Mouse (Mus musculus) thymus, adult 2 months (tissue): Measurements from ENCODE around the gene Gm11758. TPM values are rescaled to one million over a fixed set of nuclear protein-coding genes. Genes with fewer than 3 reads are reported as not detected.
"Not testable (repeated sequence)": the region's sequence is repeated elsewhere in the genome, so short reads cannot be mapped to it uniquely, and the experiment has no call there.

Experiments used
- DNase-seq: peaks from one replicate; pipeline ENCODE4 v3.0.0; 2021
- H3K27ac ChIP-seq: fragments of 200-500 bp; 2 replicates; pipeline ENCODE4 v1.5.1; 2012; ENCODE audit warnings: low read length, control low read depth; ENCODE audit not compliant: control insufficient read depth, insufficient read depth
- H3K27me3 ChIP-seq: fragments of 200-500 bp; 2 replicates; pipeline ENCODE4 v1.6.1; 2012; ENCODE audit warnings: mild to moderate bottlenecking, low read length, moderate library complexity, mixed read lengths; ENCODE audit not compliant: control insufficient read depth, insufficient read depth
- H3K36me3 ChIP-seq: fragments of 200-500 bp; 2 replicates; pipeline ENCODE4 v1.6.1; 2012; ENCODE audit warnings: mild to moderate bottlenecking, low read length, moderate library complexity; ENCODE audit not compliant: control insufficient read depth, insufficient read depth
- H3K4me1 ChIP-seq: fragments of 200-500 bp; replicated peaks from 2 replicates; pipeline ENCODE4 v1.6.1; 2012; ENCODE audit warnings: low read length; ENCODE audit not compliant: control insufficient read depth, insufficient read depth
- H3K4me3 ChIP-seq: fragments of 200-500 bp; 2 replicates; pipeline ENCODE4 v1.5.1; 2012; ENCODE audit warnings: mild to moderate bottlenecking, low read length, control low read depth, moderate library complexity; ENCODE audit not compliant: control insufficient read depth, insufficient read depth
- CTCF ChIP-seq: fragments of 200-500 bp; IDR thresholded peaks from 2 replicates; pipeline ENCODE4 v1.5.1; 2012; ENCODE audit warnings: mild to moderate bottlenecking, control low read depth, low read length, moderate library complexity, borderline replicate concordance; ENCODE audit not compliant: control insufficient read depth, poor library complexity, insufficient read depth; ENCODE audit errors: extremely low read depth
- POLR2A ChIP-seq: fragments of 200-500 bp; IDR thresholded peaks from 2 replicates; pipeline ENCODE4 v1.6.1; 2012; ENCODE audit warnings: mild to moderate bottlenecking, low read length, control low read depth, moderate library complexity; ENCODE audit not compliant: control insufficient read depth, poor library complexity, insufficient read depth; ENCODE audit errors: extremely low read depth
- WGBS: fragments of 180-500 bp; shearing (Covaris S2); methylation state at CpG from one replicate; pipeline ENCODE4 v1.1.7; 2018; 5-methylcytosine and 5-hydroxymethylcytosine counted together
- polyA plus RNA-seq: library from polyadenylated mRNA; depleted of rRNA; stranded (reverse); fragments of >200 nt; gene quantifications from 2 replicates; pipeline ENCODE4 v1.2.3, GENCODE M21; 2012; rRNA removed

Gm11758 gene
- not detected in 2 replicates for polyA plus RNA-seq

DNA sequence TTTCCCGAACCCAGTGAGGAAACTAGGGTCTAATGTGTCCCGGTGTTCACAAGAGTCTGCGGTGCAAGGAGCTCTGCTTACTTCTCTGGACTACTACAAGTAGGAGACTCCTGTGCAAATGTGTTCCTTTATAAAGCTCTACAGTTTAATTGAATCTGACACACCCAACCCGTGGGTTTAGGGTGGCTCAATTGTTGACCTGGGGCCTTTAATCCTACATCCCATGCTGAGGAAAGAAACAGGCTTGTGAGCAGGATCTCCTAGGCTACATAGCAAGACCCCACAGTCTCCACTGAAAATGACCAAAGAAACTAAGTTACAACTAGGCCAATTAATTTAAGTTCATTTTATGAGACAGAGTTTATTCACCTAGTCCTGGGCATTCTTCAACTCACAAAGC, at the start of gene Gm11758:
TSS of gene Gm11758 (minus strand) at position 101 of the 400 bp plus-strand sequence.
- H3K27me3 ChIP-seq, result not testable (repeated sequence)

DNA sequence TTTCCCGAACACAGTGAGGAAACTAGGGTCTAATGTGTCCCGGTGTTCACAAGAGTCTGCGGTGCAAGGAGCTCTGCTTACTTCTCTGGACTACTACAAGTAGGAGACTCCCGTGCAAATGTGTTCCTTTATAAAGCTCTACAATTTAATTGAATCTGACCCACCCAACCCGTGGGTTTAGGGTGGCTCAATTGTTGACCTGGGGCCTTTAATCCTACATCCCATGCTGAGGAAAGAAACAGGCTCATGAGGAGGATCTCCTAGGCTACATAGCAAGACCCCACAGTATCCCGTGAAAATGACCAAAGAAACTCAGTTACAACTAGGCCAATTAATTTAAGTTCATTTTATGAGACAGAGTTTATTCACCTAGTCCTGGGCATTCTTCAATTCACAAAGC, 44.6 kb upstream of the Gm11758 start, which contains the start of gene Gm11756:
TSS of gene Gm11756 (minus strand) at position 101 of the 400 bp plus-strand sequence.
- H3K36me3 ChIP-seq, H3K27me3 ChIP-seq, DNase-seq, H3K4me1 ChIP-seq, H3K27ac ChIP-seq, H3K4me3 ChIP-seq: not testable (repeated sequence)
- 90% methylated on average over 6 of the region's 6 CpGs for WGBS

More for the DNA sequence above, at the start of gene Gm11758:
- H3K27ac ChIP-seq, H3K4me1 ChIP-seq, DNase-seq, H3K4me3 ChIP-seq, H3K36me3 ChIP-seq: not testable (repeated sequence)
- WGBS, result no CpG with 5 or more reads among the region's 4 CpGs

DNA sequence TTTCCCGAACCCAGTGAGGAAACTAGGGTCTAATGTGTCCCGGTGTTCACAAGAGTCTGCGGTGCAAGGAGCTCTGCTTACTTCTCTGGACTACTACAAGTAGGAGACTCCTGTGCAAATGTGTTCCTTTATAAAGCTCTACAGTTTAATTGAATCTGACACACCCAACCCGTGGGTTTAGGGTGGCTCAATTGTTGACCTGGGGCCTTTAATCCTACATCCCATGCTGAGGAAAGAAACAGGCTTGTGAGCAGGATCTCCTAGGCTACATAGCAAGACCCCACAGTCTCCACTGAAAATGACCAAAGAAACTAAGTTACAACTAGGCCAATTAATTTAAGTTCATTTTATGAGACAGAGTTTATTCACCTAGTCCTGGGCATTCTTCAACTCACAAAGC, 29.8 kb upstream of the Gm11758 start, which contains the start of gene Gm13871:
TSS of gene Gm13871 (minus strand) at position 101 of the 400 bp plus-strand sequence.
- not testable (repeated sequence) for H3K4me3 ChIP-seq, DNase-seq, H3K4me1 ChIP-seq, H3K27ac ChIP-seq, H3K27me3 ChIP-seq, H3K36me3 ChIP-seq
- WGBS, result no CpG with 5 or more reads among the region's 4 CpGs

DNA sequence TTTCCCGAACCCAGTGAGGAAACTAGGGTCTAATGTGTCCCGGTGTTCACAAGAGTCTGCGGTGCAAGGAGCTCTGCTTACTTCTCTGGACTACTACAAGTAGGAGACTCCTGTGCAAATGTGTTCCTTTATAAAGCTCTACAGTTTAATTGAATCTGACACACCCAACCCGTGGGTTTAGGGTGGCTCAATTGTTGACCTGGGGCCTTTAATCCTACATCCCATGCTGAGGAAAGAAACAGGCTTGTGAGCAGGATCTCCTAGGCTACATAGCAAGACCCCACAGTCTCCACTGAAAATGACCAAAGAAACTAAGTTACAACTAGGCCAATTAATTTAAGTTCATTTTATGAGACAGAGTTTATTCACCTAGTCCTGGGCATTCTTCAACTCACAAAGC, 14.9 kb upstream of the Gm11758 start, which contains the start of gene Gm11757:
TSS of gene Gm11757 (minus strand) at position 101 of the 400 bp plus-strand sequence.
- not testable (repeated sequence) for H3K27me3 ChIP-seq, DNase-seq, H3K36me3 ChIP-seq, H3K27ac ChIP-seq, H3K4me1 ChIP-seq, H3K4me3 ChIP-seq
- WGBS, result no CpG with 5 or more reads among the region's 4 CpGs

DNA sequence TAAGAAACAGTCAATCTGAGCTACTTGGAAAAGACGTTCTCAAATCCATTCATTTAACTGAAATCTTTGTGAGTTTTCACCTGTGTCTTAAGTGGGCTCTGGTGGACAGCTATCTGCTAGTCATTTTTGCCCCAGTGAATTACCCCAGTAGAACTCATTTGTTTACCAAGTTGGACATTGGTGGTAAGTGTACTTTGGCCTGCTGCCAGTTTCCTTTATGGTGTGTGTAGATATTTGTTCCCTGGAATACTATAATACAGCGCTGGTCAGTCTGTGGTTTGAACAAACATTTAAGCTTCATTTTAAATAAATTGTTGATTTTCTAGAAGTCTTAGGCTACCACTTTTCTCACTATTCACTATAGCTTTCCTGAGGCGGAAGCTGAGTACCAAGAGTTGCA, 49.5 kb downstream of the Gm11758 start:
- TF ChIP-seq POLR2A (no peak), CTCF (no peak)
- Histone ChIP-seq H3K4me1 (no peaks in the 10 kb centered on the region), H3K36me3 (no peaks in the 10 kb centered on the region), H3K4me3 (no peak overlapping the region), H3K27me3 (no peaks in the 10 kb centered on the region), H3K27ac (no peak overlapping the region)
- DNase-seq, result no peak
- WGBS, result 86% methylated on average over 3 of the region's 3 CpGs

Other genes with a start within 250 kb of the Gm11758 start
- gene Gm11236, start 238.1 kb downstream of the Gm11758 start, polyA plus RNA-seq, result not detected in 2 replicates
- gene Gm11239, start 207.9 kb downstream of the Gm11758 start, polyA plus RNA-seq, result not detected in 2 replicates
- not detected in 2 replicates for gene Gm428, start 192.8 kb downstream of the Gm11758 start, polyA plus RNA-seq
- gene Rasef, start 85.3 kb downstream of the Gm11758 start, polyA plus RNA-seq, result 0.77 and 1.1 TPM in 2 replicates
- not detected in 2 replicates for gene Gm11757, start 14.8 kb upstream of the Gm11758 start, polyA plus RNA-seq
- gene Gm13871, start 29.7 kb upstream of the Gm11758 start, polyA plus RNA-seq, result not detected in 2 replicates
- gene Gm11756, start 44.5 kb upstream of the Gm11758 start, polyA plus RNA-seq, result not detected in 2 replicates
- gene 2310002L09Rik, start 74.6 kb upstream of the Gm11758 start, polyA plus RNA-seq, result 0.32 TPM in 1 of 2 replicates, not detected in the other
- gene Frmd3, start 137.2 kb upstream of the Gm11758 start, polyA plus RNA-seq, result 0.06 TPM in 1 of 2 replicates, not detected in the other